Mouse (Mus musculus): ENCODE results near the gene Ephb1. TPM values are rescaled to one million over a fixed set of nuclear protein-coding genes. Genes with fewer than 3 reads are reported as not detected.

Ephb1 gene
- polyA plus RNA-seq, 1 experiment from 2014 or later = 0.66 TPM

DNA sequence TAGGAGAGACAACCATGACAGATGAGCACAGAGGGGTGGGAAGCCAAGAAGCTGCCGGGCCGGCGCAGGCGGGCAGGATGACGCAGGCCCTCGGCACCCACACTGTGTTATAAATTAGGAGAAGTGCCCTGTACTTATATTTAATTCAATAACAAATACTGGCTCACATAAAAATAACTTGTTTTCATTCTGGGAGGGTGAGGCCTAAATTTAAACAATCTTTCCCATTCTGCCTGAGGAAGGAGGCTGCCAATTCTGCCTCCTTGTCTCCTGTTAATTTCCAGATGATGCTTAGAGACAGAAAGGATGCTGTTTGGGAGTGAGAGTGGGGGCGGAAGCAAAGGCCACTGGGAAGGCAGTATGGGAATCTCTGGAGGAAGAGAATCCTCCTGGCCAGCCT lies 215.8 kb downstream of the Ephb1 start:
- WGBS = 87% methylated on average over 7 of the region's 7 CpGs
- Histone ChIP-seq H3K9me3 (replicated peaks) (no peaks in the 10 kb centered on the region; the same call in 1 of the 2 replicates), H3K4me3 (no peak overlapping the region), H3K27ac (ENCODE audit: poor library complexity, severe bottlenecking) (no peak overlapping the region), H3K4me1 (replicated peaks) (no peaks in the 10 kb centered on the region), H3K27me3 (replicated peaks) (no peaks in the 10 kb centered on the region), H3K9ac (no peak overlapping the region), H3K4me2 (no peak overlapping the region), H3K36me3 (no peaks in the 10 kb centered on the region)
- ATAC-seq (ENCODE audit: insufficient number of reproducible peaks, low FRiP score) = no peak

DNA sequence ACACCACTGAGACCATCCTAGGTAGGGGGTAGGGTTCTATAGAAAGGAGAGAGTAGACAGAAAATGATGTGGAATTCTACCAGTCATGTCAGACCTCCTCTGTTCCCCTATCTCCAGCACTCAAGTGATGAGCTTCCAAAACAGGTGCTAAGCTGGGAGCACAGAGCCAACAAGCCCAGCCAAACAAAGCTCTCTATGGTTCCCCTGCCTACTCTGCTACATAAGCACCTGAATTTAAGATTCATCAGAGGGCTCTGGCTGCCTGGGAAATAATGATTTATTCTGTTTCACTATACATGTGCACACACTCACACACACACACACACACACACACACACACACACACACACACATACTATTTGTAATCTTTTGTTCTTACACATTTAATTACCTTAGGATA lies 216.3 kb downstream of the Ephb1 start:
- no peaks in the 10 kb centered on the region for H3K27me3 ChIP-seq (replicated peaks)
- no peak overlapping the region for H3K27ac ChIP-seq (ENCODE audit: poor library complexity, severe bottlenecking)
- no peak for ATAC-seq (ENCODE audit: insufficient number of reproducible peaks, low FRiP score)
- no peak overlapping the region for H3K4me3 ChIP-seq
- no peaks in the 10 kb centered on the region for H3K9me3 ChIP-seq (replicated peaks)
- H3K9ac ChIP-seq = no peak overlapping the region
- H3K4me2 ChIP-seq = no peak overlapping the region
- H3K36me3 ChIP-seq = no peaks in the 10 kb centered on the region
- no peaks in the 10 kb centered on the region for H3K4me1 ChIP-seq (replicated peaks)

DNA sequence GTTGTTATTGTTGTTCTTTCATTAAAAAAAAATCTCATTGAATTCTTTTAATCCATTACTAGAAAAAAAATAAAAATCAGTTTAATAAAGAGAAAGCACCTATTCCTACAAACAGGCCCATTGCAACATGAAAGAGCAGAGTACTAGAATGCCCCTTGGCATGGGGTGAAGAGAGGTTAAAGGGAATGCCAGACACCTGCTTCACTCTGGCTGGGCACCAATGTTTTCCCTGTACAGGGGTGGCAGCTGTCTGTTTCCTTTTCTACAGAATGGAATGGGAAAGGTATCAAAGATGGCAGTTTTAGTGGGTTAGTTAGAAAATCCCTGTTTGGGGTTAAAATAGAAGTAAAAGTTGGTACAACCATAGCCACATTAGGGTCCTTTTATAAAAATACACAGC lies 224.0 kb downstream of the Ephb1 start:
- no peak overlapping the region for H3K27ac ChIP-seq (ENCODE audit: poor library complexity, severe bottlenecking)
- H3K36me3 ChIP-seq = no peaks in the 10 kb centered on the region
- ATAC-seq (ENCODE audit: insufficient number of reproducible peaks, low FRiP score) = no peak
- no peak overlapping the region for H3K9ac ChIP-seq
- no peak overlapping the region for H3K4me2 ChIP-seq
- H3K4me1 ChIP-seq (replicated peaks) = no peaks in the 10 kb centered on the region
- H3K27me3 ChIP-seq (replicated peaks) = no peaks in the 10 kb centered on the region
- no peaks in the 10 kb centered on the region for H3K9me3 ChIP-seq (replicated peaks)
- H3K4me3 ChIP-seq = no peak overlapping the region

DNA sequence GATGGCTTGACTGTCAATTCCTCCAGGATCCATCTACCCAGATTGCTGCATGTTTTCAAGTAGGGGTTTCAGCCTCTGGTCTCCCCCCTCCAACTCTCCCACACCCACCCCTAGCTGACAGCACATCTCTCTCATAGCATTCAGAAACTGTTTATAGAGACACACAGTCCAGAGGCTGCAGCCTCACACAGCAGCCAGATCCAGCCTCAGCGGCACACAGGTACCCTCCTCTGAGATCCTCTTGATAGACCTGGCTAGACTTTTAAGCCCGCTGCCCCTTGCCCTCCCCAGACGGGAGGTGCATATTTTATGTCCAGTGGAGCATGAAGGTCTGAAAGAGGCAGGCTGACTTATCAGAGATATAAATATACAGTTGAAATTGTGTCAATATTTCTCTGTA lies 228.0 kb downstream of the Ephb1 start:
- Histone ChIP-seq H3K36me3 (no peaks in the 10 kb centered on the region), H3K9ac (no peak overlapping the region), H3K4me2 (no peak overlapping the region), H3K9me3 (replicated peaks) (no peaks in the 10 kb centered on the region), H3K27me3 (replicated peaks) (0 out of 2 replicates have a peak, but pooled peaks cover 4% of the 10 kb centered on the region), H3K27ac (ENCODE audit: poor library complexity, severe bottlenecking) (no peak overlapping the region), H3K4me1 (replicated peaks) (no peaks in the 10 kb centered on the region), H3K4me3 (no peak overlapping the region)
- no peak for ATAC-seq (ENCODE audit: insufficient number of reproducible peaks, low FRiP score)
- 64% methylated on average over 3 of the region's 3 CpGs for WGBS

DNA sequence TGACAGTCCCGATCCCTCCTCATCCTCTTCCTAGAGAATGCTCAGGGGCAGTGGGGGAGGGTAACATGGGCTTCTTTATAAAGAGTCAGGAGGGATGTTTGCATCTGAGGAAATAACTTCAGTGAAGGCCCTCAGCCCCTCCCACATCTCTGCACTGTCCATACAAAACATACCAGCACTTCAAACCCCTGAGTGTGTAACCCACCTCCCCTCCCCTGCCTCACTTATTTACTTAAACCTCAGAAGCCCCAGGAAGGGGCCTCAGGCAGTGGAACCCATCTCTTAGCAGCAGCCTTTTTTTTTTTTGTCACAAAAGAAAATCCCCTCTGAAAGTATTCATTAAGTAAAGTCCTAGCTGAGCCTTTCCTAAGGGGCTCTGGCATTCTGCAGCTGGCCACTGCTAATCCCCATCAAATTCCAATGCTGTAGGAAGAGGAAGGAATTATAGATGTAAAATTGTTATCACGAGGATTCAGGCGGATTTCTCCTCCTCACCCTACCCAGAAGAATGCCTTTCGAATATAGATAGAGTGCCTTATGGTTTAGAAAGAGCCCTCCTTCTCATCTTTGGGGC lies 231.5 kb downstream of the Ephb1 start:
- Histone ChIP-seq H3K36me3 (no peaks in the 10 kb centered on the region), H3K27ac (ENCODE audit: poor library complexity, severe bottlenecking) (no peak overlapping the region), H3K27me3 (replicated peaks) (peaks cover 9% of the 10 kb centered on the region; the same call in 1 of the 2 replicates), H3K4me1 (replicated peaks) (no peaks in the 10 kb centered on the region), H3K9ac (no peak overlapping the region), H3K9me3 (replicated peaks) (0 out of 2 replicates have a peak, but pooled peaks cover 3% of the 10 kb centered on the region), H3K4me3 (no peak overlapping the region), H3K4me2 (no peak overlapping the region)
- no peak for ATAC-seq (ENCODE audit: insufficient number of reproducible peaks, low FRiP score)
- WGBS = 37% methylated on average over 4 of the region's 4 CpGs

DNA sequence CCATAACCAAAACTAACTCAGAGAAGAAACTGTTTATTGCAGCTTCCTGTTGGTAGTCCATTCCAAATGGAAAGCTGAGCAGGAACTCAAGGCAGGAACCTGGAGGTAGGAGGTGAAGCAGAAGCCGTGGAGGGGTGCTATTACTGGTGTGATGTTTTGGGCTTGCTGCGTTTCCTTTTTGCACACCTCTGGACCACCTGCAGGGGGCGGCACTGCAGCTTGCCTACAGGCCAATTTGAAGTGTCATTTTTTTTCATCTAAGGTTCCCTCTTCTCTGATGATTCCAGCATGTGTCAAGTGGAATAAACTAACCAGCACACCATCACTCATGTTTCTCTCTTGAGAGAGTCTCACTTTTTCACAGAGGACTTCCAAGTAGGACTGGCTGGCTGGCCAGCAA lies 235.1 kb downstream of the Ephb1 start:
- H3K9ac ChIP-seq = no peak overlapping the region
- no peaks in the 10 kb centered on the region for H3K4me1 ChIP-seq (replicated peaks)
- H3K27me3 ChIP-seq (replicated peaks) = peaks cover 4% of the 10 kb centered on the region; the same call in 1 of the 2 replicates
- WGBS = 73% methylated on average over 3 of the region's 3 CpGs
- no peaks in the 10 kb centered on the region for H3K36me3 ChIP-seq
- H3K4me3 ChIP-seq = no peak overlapping the region
- 0 out of 2 replicates have a peak, but pooled peaks cover 3% of the 10 kb centered on the region for H3K9me3 ChIP-seq (replicated peaks)
- no peak overlapping the region for H3K4me2 ChIP-seq
- H3K27ac ChIP-seq (ENCODE audit: poor library complexity, severe bottlenecking) = no peak overlapping the region
- no peak for ATAC-seq (ENCODE audit: insufficient number of reproducible peaks, low FRiP score)

DNA sequence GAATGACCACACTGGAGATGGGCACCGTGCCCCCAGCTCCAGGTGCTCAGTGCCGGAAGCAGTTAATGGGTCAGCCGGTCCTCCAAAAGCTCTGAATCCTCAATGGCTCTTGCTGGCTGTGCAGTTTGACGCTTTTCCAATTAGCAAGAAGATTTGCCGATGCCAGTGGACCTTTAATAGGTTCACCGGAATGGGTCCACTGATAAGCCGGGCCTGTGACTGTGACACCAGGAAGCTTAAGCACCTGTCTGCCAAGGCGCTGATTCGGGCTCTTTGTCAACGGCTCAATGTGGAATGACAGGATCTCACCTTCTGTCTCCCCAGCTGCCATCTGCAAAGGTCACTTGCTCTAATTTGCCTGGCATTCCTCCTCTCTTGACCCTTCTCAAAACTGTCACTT lies 239.2 kb downstream of the Ephb1 start:
- 80% methylated on average over 10 of the region's 10 CpGs for WGBS
- Histone ChIP-seq H3K27me3 (replicated peaks) (peaks cover 4% of the 10 kb centered on the region; the same call in 1 of the 2 replicates), H3K4me1 (replicated peaks) (no peaks in the 10 kb centered on the region), H3K27ac (ENCODE audit: poor library complexity, severe bottlenecking) (no peak overlapping the region), H3K4me2 (no peak overlapping the region), H3K36me3 (no peaks in the 10 kb centered on the region), H3K9ac (no peak overlapping the region), H3K4me3 (no peak overlapping the region), H3K9me3 (replicated peaks) (0 out of 2 replicates have a peak, but pooled peaks cover 3% of the 10 kb centered on the region)
- no peak for ATAC-seq (ENCODE audit: insufficient number of reproducible peaks, low FRiP score)

GRCm38 (mm10) chr9:102111471-102111870 lies 243.0 kb downstream of the Ephb1 start:
- H3K9me3 ChIP-seq (replicated peaks) = no peaks in the 10 kb centered on the region
- ATAC-seq (ENCODE audit: insufficient number of reproducible peaks, low FRiP score) = no peak
- no peaks in the 10 kb centered on the region for H3K4me1 ChIP-seq (replicated peaks)
- H3K4me2 ChIP-seq = no peak overlapping the region
- H3K27ac ChIP-seq (ENCODE audit: poor library complexity, severe bottlenecking) = no peak overlapping the region
- no peaks in the 10 kb centered on the region for H3K36me3 ChIP-seq
- peaks cover 11% of the 10 kb centered on the region for H3K27me3 ChIP-seq (replicated peaks)
- 67% methylated on average over 3 of the region's 3 CpGs for WGBS
- no peak overlapping the region for H3K9ac ChIP-seq
- no peak overlapping the region for H3K4me3 ChIP-seq

DNA sequence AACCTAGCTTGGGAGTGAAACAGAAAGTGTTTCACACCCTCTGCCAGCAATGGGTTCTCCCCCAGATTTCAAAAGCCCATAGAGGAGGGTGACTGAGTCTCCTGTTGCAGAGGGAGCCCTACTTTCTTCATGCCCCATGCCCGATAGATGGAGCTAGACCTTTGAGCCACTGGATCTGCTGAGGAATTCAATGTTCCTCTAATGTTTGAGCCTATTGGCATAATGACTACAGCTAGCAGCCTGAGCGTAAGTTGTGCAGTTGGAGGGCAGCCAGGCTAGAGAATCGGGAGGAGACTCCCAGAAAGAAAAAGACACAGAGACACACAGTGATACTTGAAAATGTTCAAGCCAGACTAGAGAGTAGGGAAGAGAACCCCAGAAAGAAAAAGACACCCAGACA lies 246.5 kb downstream of the Ephb1 start:
- Histone ChIP-seq H3K4me3 (no peak overlapping the region), H3K36me3 (no peaks in the 10 kb centered on the region), H3K27ac (ENCODE audit: poor library complexity, severe bottlenecking) (no peak overlapping the region), H3K4me1 (replicated peaks) (no peaks in the 10 kb centered on the region), H3K4me2 (no peak overlapping the region), H3K9me3 (replicated peaks) (no peaks in the 10 kb centered on the region), H3K27me3 (replicated peaks) (peaks cover 11% of the 10 kb centered on the region), H3K9ac (no peak overlapping the region)
- 68% methylated on average over 3 of the region's 3 CpGs for WGBS
- no peak for ATAC-seq (ENCODE audit: insufficient number of reproducible peaks, low FRiP score)

GRCm38 (mm10) chr9:102107213-102107612 lies 247.3 kb downstream of the Ephb1 start:
- WGBS = 61% methylated on average over 2 of the region's 2 CpGs

DNA sequence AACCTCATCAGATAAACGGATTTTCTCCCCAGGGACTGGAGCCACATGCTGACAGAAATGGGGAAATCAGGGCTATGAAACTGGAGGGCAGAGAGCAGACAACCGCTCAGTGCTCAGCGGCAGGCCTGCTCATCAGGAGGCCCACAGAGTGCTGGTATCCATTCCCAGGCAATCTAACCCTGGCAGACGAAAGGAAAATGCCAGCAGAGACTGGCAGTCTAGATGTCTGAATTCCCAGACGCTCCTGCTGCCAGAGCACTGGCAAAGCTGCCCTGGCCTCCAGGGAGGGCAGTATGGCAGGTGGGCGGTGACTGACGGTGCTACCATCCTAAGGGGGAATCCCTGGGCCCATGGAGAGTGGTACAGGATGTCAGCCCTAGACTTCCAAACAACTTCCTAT lies 257.7 kb downstream of the Ephb1 start:
- Histone ChIP-seq H3K27me3 (replicated peaks) (no peaks in the 10 kb centered on the region), H3K9me3 (replicated peaks) (peaks cover 5% of the 10 kb centered on the region), H3K4me1 (replicated peaks) (no peaks in the 10 kb centered on the region), H3K36me3 (no peaks in the 10 kb centered on the region), H3K4me3 (no peak overlapping the region), H3K9ac (no peak overlapping the region), H3K4me2 (no peak overlapping the region), H3K27ac (ENCODE audit: poor library complexity, severe bottlenecking) (no peak overlapping the region)
- no peak for ATAC-seq (ENCODE audit: insufficient number of reproducible peaks, low FRiP score)
- WGBS = 25% methylated on average over 7 of the region's 7 CpGs

More at GRCm38 (mm10) chr9:102107213-102107612, 247.3 kb downstream of the Ephb1 start:
- Histone ChIP-seq H3K36me3 (no peaks in the 10 kb centered on the region), H3K27ac (ENCODE audit: poor library complexity, severe bottlenecking) (no peak overlapping the region), H3K4me1 (replicated peaks) (no peaks in the 10 kb centered on the region), H3K27me3 (replicated peaks) (peaks cover 11% of the 10 kb centered on the region), H3K9ac (no peak overlapping the region), H3K4me3 (no peak overlapping the region), H3K4me2 (no peak overlapping the region), H3K9me3 (replicated peaks) (no peaks in the 10 kb centered on the region)
- no peak for ATAC-seq (ENCODE audit: insufficient number of reproducible peaks, low FRiP score)

- H3K36me3 ChIP-seq = no peaks in the 10 kb centered on the region
- WGBS = 80% methylated on average over 5 of the region's 5 CpGs
Measured at GRCm38 (mm10) chr9:102088598-102088997, 265.9 kb downstream of the Ephb1 start.

More at GRCm38 (mm10) chr9:102088598-102088997, 265.9 kb downstream of the Ephb1 start:
- Histone ChIP-seq H3K4me2 (no peak overlapping the region), H3K4me1 (replicated peaks) (no peaks in the 10 kb centered on the region), H3K27me3 (replicated peaks) (peaks cover 20% of the 10 kb centered on the region; the same call in 1 of the 2 replicates), H3K9ac (no peak overlapping the region), H3K4me3 (no peak overlapping the region), H3K9me3 (replicated peaks) (no peaks in the 10 kb centered on the region), H3K27ac (ENCODE audit: poor library complexity, severe bottlenecking) (no peak overlapping the region)
- ATAC-seq (ENCODE audit: insufficient number of reproducible peaks, low FRiP score) = no peak
